Mouse (Mus musculus): ENCODE data around the gene 4931414P19Rik.

The 4931414P19Rik gene

DNA sequence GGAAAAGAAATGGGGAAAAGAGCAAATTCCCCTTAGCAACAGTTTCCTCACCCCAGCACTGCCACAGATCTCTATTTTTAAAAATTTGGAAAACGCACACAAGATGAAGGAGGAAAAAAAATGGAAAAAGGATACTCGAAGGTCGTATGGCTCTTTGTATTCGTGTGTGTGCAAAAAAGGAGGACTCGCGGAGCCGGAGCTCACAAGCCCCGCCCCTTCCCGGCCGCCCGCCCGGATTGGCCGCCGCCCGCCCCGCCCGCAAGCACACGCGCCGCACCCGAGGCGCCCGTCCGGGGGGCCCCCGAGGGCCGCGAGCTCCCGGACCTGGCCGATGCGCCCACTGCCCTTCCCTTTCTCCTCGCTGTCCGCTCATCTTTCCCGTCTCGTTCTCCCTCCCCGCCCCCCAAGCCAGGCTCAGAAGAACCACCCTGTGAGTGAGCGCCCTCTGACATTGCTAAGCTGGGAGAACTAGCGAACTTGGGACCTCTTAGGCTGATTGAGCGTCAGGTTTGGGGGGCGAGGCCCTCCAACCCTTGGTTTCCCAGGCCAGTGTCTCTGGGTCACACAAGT is at the start of gene 4931414P19Rik:
Gene 4931414P19Rik (minus strand): TSS at position 242 of the 570 bp plus-strand sequence.
- peak; percentile 39 for DNase-seq (ENCODE audit: low spot score)

DNA sequence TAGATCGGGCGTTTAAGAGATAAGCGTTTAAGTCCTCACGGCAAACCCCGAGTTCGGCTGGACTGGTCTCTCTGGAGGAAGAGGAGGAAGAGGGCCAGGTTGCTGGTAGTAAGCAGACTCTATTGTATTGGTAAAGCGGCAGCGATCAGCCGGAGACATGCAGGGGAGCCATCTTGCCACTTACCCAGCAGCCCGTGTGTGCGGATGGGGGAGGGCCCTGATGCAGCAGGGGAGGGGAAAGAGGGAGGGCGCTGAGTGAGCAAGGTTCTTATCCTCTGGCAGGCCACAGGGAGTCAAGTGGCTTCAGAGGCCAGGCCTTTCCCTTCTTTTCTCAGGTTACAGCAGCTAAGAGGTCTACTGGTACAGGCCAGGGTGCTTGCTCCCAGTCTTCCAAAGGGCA is 47.7 kb upstream of the 4931414P19Rik start:
- DNase-seq (ENCODE audit: low spot score), result peak; percentile 61

DNA sequence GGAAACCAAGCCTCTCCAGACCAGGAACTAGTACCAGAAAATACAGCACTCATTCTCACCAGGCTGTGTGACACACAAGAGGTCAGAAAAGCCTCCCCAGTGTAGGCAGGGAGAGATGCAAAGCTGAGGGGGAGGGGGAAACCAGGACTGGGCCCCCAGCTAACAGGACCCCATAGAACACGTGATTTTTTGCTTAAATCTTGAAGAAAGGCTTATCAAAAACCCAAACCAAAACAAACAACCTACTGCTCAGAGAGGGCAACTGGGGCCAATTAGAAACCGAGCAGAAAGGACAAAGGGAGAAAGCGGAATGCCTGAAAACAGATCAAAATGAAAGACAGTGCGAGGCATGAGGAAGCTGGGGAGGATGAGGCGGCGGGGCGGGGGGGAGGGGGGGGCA is 47.0 kb upstream of the 4931414P19Rik start:
- no peak for DNase-seq (ENCODE audit: low spot score)

DNA sequence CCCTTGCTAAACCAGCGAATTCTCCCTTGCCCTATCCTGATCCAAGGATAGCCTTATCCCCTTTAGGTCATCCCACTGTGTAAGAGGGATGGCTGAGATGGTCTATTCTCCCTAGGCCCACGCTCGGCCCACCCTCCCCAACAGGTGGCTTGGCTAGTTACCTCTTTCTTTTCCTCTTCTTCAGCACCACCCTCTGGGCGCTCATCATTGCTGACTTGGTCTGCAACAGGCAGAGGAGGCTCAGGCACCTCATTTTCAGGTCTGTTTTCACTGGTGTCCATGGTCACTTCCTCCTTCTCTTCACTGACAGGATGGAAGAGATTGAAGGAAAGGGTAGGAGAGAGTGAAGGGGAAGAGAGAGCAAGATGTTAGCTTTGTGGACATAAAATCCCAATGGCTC is 45.8 kb upstream of the 4931414P19Rik start:
- DNase-seq (ENCODE audit: low spot score), result no peak

DNA sequence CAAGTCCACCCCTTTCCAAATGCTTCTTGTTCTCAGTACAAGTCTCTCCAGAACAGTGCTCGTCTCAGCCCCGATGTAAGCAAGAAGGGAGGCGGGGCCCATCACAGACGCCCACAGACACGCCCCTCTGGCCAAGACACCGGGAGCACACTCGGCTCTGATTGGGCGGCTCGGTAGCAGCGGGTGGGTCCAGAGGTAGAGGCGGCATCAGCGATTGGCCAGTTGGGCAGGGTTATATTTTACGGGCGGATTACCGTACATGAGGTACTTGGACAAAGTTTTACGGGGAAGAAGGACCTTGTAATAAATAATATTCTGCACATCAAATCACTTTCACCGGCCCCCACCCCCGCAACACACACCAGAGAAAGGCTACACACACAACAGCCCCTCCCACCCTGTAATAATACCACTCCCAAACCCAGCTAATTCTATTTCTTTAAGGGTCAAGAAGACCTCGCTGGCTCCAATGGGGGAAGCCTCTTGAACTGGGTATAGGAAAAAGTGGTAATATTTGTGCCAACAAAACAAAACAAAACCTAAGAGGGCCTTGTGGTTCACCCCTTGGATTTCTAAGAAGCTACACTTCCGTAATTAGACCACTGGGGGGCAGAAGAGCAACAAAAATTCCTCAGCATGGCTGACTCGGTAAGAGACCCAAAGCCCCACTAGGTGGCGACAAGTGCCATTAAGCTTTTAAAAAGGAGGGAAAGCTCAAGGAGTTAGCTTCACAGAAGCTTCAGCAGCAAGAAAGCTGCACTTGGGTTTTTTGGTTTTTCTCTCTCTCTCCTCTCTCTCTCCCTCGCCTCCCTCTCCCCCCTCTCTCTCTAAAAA is 45.0 kb upstream of the 4931414P19Rik start:
- DNase-seq (ENCODE audit: low spot score), result peak; percentile 71

DNA sequence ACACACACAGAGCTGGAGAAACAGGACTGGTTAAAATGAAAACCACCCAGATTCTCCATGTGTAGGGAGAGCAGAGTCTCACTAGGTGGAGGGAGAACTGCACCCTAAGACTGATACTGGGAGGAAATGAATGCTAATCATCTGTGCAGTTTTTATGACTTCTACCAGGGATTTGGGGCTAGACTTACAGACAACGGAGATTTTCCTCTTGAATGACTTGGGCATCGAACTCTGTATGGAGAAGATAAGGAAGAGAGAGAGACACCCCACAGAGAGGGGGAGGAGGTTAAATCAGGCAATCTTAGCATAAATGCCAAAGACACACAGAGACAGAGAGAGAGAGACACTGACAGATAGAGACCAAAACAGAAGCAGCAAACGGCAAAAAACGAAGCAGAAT is 42.1 kb upstream of the 4931414P19Rik start:
- DNase-seq (ENCODE audit: low spot score), result no peak

DNA sequence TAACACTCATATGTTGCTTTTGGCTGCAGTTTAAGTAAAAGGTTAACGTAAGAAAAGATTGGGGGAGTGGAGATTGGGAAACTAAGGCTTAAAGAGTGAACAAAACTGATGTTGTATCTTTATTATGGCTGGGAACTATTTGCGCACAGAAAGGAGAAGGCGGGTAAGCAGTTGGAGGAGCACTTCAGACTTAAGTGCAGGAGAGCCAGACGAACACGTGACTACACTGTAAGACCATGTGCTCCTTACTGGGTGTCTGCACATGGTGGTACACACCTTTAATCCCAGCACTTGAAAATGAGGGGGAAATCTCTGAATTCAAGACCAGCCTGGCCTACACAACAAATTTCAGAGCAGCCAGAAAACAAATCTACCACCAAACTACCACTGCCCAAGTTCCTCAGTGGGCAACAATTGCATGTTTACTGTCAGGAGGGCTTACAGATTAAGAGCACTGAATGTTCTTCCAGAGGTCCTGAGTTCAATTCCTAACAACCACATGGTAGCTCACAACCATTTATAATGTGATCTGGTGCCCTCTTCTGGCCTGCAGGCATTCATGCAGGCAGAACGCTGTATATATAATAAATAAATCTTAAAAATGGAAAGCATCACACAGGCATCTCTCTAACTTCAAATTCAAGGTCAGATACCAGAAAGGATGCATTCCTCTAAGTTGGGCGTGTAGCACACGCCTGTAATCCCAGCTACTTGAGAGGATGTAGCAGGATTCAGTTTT is 41.3 kb upstream of the 4931414P19Rik start:
- no peak for DNase-seq (ENCODE audit: low spot score)

DNA sequence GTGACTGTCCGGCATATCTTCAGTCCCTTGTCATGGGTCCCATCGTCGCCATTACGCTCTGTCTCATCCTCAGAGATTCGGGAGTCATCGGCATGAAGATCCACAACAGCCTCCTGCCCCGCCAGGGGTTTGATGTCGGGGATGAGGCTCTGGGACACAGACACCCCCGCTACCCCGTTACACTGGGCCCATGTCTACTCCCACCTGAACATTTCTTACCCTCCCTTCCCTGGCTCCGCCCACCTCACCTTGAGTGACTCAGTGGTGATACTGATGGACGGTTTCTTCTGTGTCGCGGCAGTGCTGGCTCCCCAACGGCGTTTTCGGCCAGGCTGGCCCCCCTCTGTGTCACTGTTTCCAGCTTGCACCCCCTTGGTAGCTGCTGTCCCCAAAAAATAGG is 40.7 kb upstream of the 4931414P19Rik start:
- no peak for DNase-seq (ENCODE audit: low spot score)

DNA sequence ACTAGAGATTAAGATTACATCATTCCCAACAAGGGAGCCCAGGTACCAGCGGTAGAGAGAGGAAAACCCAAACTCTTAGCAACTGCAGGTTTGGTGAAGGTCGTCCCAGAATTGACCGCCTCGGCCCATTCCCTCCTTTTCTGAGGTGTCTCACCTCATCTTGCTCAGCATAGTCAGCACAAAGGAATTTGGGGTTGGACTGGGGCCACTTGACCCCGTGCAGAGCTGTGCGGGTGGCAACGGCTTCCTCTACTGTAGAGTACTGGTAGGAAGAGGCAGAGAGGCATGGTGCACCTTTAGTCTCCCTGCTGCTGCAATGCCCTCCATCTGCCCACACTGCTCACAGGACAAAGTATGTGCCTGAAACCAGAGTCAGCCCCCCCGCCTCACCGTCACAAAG is 38.5 kb upstream of the 4931414P19Rik start:
- DNase-seq (ENCODE audit: low spot score), result no peak

DNA sequence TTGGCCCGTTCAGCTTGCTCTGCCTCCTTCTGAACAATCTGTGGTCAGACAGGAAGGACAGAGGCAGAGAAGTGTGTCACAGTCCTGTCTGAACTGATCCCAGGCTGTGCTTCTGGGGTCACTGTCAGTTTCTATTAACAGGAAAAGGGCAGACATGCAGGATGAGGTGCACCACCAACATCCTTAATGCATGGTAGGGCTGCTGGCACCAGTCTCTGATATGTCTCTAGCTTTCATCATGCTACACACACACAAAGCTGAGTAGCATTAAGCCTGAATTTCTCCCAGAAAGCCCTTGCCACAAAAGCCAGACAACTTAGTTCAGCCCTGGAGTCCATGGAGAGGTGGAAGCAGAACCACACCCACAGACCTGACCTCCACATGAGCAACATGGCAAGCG is 37.2 kb upstream of the 4931414P19Rik start:
- no peak for DNase-seq (ENCODE audit: low spot score)

DNA sequence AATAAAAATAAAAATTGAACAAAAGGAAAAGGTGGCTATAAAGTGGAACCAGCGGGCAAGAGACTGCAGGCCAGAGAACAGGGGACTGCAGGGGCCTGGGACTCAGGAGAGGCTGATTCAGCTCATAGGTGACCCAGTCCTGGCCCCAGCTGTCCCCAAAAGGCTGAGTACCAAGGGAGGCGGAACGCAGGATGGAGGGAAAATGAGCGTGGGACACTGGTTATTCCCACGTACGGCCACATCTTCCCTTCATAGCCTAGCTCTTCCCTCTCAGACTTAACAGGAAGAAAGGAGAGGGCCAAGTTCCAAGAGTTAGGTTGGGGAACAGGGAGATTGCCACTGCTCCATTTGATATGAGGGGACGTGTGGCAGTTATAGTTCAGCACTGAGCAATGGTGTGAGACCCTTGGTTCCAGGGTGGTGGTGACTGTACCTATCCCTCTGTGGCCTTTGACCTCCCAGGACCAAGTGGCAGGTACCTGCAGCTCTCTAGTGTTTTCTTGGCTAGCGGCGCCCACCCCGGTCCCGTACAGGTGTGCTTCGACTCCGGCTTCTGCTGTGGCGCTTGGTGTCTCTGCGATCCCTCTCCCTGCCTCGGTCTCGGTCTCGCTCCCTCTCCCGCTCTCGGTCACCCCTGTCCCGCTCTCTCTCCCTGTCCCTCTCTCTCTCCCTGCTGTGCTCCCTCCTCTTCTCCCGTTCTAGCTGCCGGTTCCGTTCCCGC is 36.6 kb upstream of the 4931414P19Rik start:
- no peak for DNase-seq (ENCODE audit: low spot score)

DNA sequence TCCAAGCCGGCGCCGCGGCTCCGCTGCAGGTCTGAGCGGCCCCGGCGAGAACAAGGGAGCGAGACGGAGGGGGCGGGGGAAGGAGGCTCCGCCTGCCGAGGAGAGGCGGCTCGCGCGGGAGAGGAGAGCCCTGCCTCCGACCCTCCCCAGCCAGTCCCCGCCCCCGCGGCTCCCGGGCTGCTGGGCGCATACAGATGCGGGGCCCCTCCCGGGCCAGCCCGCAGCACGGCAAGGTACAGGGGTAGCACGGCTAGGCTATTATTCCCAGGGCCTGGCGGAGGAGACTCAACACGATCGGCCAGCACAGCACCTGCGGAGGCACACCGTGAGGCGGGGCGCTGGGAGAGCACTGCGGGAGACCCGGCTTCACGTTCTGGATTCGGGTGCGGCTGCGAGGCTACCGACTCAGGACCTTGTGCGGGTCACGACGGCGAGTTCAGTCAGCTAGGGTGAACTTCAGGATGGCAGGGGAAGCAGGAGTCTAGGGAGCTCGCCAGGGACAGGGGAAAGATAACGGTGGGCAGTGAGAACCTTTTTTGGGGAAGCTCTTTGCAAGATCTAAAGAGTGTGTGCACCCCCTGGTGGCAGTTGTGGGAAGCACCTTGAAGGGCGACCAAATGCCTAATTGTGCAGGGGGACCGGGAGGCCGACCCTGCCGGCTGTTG is 35.6 kb upstream of the 4931414P19Rik start, which contains the start of gene Cdh24:
Gene Cdh24 (minus strand): TSS at position 60 of the 665 bp plus-strand sequence.
- peak; percentile 81 for DNase-seq (ENCODE audit: low spot score)

DNA sequence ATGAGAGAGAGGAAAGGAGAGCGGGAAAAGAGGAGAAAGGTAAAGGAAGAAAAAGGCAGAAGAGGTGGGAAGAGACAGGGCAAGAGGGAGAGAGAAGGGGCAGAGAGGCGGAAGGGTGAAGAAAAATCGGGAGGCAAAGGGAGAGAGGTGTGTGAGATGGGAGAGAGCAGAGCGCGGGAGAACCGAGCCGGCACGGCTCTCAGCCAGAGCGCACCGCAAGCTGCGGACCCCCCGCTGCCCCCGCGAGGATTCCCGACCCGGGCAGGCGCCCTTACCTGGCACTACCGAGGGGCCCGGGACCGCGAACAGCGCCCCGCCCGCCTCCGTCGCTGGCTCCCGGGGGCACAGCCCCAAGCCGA is 35.1 kb upstream of the 4931414P19Rik start, which contains the start of gene Gm17606:
Gene Gm17606 (plus strand): TSS at position 7 of the 359 bp plus-strand sequence.
- DNase-seq (ENCODE audit: low spot score), result no peak

DNA sequence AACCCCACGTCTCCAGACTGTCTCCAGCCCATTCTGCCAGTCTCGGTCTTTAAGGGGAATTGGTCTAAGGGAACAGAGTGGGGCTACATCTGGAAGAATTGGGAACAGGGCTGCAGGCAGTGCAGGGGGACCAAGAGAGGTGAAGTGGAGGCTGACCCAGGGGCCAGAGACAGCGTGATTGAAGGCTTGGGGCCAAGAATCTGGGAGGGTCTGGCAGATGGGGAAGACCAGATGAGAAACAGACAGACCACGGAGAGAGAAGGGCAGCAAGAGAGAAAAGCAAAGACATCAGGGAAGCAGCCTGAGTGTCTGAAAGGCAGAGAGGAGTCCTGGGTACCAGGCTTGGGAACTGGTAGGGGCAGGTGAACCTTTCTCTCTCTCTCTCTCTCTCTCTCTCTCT is 34.3 kb upstream of the 4931414P19Rik start:
- no peak for DNase-seq (ENCODE audit: low spot score)

DNA sequence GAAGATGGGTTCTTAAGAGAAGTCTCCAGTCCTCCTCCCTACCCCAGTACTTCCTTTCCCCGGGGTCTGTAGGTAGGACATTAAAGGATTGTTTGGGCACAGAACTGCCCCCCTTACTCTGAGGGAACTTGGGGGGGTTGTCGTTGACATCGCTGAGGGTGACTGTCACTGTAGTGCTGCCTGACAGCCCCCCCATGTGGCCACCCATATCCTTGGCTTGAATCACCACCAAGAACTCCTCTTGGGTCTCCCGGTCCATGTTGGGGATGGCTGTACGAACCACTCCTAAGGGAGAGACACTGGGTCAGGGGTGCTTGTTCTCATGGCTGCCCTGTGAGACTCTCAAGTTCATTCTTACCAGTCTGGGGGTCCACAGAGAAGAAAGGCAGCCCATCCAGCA is 32.4 kb upstream of the 4931414P19Rik start:
- DNase-seq (ENCODE audit: low spot score), result no peak

DNA sequence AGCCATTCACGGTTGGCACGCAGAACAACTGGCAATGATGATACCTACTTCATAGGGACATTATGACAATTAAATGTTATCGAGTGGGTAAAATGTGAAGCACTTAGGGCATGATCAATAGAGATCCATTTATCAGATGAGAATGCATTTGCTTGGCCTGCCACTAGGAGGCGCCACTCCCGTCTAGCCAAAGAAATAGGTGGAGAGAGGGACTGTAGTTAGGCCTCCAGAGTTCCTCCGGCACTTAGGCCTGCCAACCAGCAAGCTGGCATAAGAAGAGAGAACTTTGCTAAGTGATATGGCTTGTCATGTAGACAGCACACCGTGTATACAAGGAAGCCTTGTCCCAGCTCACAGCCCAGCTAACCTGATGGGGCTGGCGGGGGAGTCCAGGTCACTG is 31.2 kb upstream of the 4931414P19Rik start:
- DNase-seq (ENCODE audit: low spot score), result no peak

DNA sequence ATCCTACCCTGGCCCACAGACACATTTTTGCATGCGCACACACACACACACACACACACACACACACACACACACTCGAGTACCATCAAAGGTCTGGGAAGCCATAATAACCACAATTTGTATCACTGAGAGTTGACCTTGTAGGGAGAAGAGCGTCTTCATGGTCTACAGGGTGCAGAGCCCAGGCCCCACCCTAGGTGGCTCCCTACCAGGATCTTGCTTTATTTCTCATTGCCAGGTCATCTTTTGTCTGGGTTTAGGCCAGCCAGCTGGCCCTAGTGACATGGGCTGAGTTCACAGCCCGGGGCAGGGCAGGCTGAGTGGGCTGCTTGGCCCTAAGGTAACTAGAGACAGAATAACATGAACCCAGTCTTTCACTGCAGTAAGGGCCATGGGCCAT is 28.4 kb upstream of the 4931414P19Rik start:
- no peak for DNase-seq (ENCODE audit: low spot score)

DNA sequence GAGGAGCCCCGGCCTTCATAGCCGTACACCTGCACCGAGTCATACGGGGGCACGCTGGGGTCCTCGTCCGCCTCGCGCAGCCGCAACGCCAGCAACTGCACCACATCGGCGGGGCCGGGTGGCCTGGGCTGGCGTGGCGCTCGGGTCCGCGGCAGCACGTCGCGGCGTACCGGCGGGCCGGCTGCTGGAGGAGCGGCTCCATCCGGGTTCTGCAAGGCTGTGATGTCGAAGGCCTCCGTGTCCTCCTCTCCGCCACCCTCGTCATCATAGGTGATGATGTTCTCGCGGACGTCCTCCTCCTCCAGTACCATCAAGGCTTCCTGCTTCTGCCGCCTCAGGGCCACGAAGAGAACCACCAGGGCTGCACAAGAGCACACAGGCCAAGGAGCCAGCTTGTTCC is 26.5 kb upstream of the 4931414P19Rik start:
- DNase-seq (ENCODE audit: low spot score), result no peak

DNA sequence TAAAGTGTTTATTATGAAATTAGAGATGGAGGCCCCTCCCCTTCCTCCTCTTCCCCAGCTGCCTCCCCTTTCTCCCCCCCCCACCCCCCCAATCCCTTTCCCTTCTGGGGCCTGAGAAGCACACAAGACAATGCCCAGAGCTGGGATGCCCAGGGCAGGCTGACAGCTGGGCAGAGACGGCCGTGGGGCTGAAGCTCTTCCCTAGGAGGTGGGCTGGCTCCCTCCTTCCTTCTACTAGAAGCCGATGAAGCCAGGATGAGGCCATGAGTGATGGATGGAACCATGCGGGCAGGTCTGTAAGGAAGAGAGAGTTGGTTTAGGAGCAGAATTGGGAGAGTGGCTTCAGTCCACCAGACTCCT is 25.4 kb upstream of the 4931414P19Rik start:
- DNase-seq (ENCODE audit: low spot score), result no peak

DNA sequence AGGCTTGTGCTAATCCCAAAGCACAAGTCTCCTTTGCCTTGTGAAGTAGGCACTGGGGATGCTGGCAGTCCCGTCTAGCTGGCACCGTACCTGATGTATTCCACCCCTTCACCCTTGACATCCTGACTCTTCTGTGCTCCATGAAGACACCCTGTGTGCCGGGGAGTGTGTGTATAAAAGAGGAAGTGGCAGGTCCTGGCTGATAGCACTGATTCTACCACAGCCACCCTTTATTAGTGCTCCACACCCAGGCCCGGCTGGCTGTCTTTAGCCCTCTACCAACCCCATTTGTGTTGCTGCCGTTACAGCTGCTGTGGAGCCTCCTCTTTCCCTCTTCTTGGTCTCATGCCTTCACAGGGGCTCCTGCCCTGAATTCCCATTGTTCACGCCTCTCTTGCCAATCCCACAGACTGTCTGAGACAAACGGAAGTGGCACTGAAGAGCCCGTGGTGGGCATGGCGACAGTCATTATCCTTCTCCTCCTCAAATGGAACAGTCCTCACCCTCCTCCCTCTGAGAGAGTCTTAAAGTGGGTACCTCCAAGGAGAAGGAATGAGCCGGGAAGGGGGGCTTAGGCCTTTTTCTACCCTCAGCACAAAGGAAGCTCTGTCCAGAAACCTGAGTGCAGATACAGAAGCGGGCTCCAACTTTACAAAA is 24.9 kb upstream of the 4931414P19Rik start:
- DNase-seq (ENCODE audit: low spot score), result no peak

DNA sequence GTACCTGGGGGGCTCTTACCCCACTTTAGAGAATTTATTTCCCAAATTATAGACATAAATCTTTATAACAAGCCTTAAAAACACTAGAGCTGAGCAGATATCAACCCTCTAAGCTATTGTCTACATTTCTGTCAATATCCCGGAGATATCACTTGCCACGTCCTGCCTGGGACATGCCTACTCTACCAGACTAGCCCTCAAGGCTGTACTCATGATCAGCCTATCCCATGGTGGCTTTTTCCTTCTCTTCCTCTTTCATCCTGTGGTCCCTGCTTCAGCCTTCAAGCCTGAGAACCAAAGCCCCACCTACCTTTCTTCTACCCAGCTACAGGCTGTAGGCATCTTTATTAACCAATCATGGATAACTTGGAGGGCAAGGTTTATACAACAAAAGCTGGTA is 24.0 kb upstream of the 4931414P19Rik start:
- no peak for DNase-seq (ENCODE audit: low spot score)
